Mouse (Mus musculus) intestine, postnatal 0 days (tissue): ENCODE measurements around the gene Lrrc20. TPM values are rescaled to one million over a fixed set of nuclear protein-coding genes. Genes with fewer than 3 reads are reported as not detected.

Source experiments
- ATAC-seq: fragments of 200-750 bp; cut with Nextera tagmentation; 2 replicates; pipeline ENCODE4 v1.8.0; 2017; ENCODE audit warnings: mild to moderate bottlenecking, moderate TSS enrichment, moderate library complexity
- H3K27ac ChIP-seq: fragments of 300-500 bp; sonication (generic); 2 replicates; pipeline ENCODE4 v1.5.1; 2014; ENCODE audit warnings: mild to moderate bottlenecking, low read depth, low read length, moderate library complexity
- H3K27me3 ChIP-seq: fragments of 300-500 bp; sonication (generic); replicated peaks from 2 replicates; pipeline ENCODE4 v1.6.1; 2014; ENCODE audit warnings: low read length, mixed read lengths; ENCODE audit not compliant: control insufficient read depth, insufficient read depth
- H3K36me3 ChIP-seq: fragments of 300-500 bp; sonication (generic); 2 replicates; pipeline ENCODE4 v1.6.1; 2014; ENCODE audit warnings: mild to moderate bottlenecking, moderate library complexity; ENCODE audit not compliant: control insufficient read depth, insufficient read depth
- H3K4me1 ChIP-seq: fragments of 300-500 bp; sonication (generic); replicated peaks from 2 replicates; pipeline ENCODE4 v1.6.1; 2014; ENCODE audit warnings: antibody characterized with exemption, low read length, mixed read lengths; ENCODE audit not compliant: control insufficient read depth, insufficient read depth
- H3K4me2 ChIP-seq: fragments of 300-500 bp; sonication (generic); replicated peaks from 2 replicates; pipeline ENCODE4 v1.6.1; 2014; ENCODE audit warnings: low read depth, mild to moderate bottlenecking, moderate library complexity
- H3K4me3 ChIP-seq: fragments of 300-500 bp; sonication (generic); 2 replicates; pipeline ENCODE4 v1.5.1; 2014; ENCODE audit warnings: low read depth, low read length
- H3K9ac ChIP-seq: fragments of 300-500 bp; sonication (generic); 2 replicates; pipeline ENCODE4 v1.6.1; 2014; ENCODE audit warnings: mild to moderate bottlenecking, low read depth, low read length
- H3K9me3 ChIP-seq: fragments of 300-500 bp; sonication (generic); 2 replicates; pipeline ENCODE4 v1.6.1; 2016; ENCODE audit warnings: mixed run types; ENCODE audit not compliant: control insufficient read depth
- CTCF ChIP-seq: sonication (generic); IDR thresholded peaks from 2 replicates; pipeline ENCODE4 v1.5.1; 2016; ENCODE audit warnings: low read depth, mild to moderate bottlenecking, control low read depth, antibody characterized with exemption, moderate library complexity
- WGBS: fragments of 180-500 bp; shearing (Covaris S2); extraction: QIAGEN DNeasy Blood & Tissue Kit; methylation state at CpG from one replicate; pipeline ENCODE4 v1.1.7; 2014; 5-methylcytosine and 5-hydroxymethylcytosine counted together
- polyA plus RNA-seq: library from polyadenylated mRNA; unstranded; fragments of >200 nt; fragmentation: Nextera tagmentation; extraction: Ambion mirVana; gene quantifications from 2 replicates; pipeline ENCODE4 v1.2.1, GENCODE M21; 2015

Lrrc20 gene
- polyA plus RNA-seq, 1 experiment from 2014 or later, result 3.3 TPM

DNA sequence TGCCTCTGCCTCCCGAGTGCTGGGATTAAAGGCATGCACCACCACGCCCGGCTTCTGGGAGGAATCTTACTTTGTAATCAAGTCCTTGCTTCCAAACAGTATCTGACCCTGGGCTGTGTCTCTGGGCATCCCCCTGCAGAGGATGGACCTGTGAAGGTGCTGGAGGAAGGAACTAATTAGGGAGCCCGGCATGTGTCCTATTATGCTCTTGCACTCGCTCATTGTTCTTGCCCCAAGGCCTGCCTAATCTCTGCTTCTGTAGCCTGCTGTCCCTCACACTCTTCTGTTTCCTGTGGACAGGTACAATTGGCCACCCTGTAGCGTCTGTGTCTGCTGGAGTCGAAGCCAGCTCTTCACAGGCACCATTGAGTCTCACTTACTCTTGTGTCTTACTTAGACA, 25.2 kb downstream of the Lrrc20 start:
- ATAC-seq, result no peak
- H3K27me3 ChIP-seq, result no peaks in the 10 kb centered on the region
- no peaks in the 10 kb centered on the region for H3K36me3 ChIP-seq
- H3K9ac ChIP-seq, result no peak overlapping the region
- no peak overlapping the region for H3K4me2 ChIP-seq
- H3K27ac ChIP-seq, result no peak overlapping the region
- no peaks in the 10 kb centered on the region for H3K4me1 ChIP-seq
- no peak overlapping the region for H3K4me3 ChIP-seq
- H3K9me3 ChIP-seq, result no peaks in the 10 kb centered on the region
- 76% methylated on average over 7 of the region's 7 CpGs for WGBS
- TF ChIP-seq CTCF, result no peak

- no peak overlapping the region for H3K9ac ChIP-seq
- TF ChIP-seq CTCF, result no peak
- no peaks in the 10 kb centered on the region for H3K4me1 ChIP-seq
- H3K4me3 ChIP-seq, result no peak overlapping the region
- H3K36me3 ChIP-seq, result no peaks in the 10 kb centered on the region
- no peak for ATAC-seq
- no peaks in the 10 kb centered on the region for H3K27me3 ChIP-seq
- no peak overlapping the region for H3K27ac ChIP-seq
- 92% methylated on average over 2 of the region's 2 CpGs for WGBS
- H3K4me2 ChIP-seq, result no peak overlapping the region
- H3K9me3 ChIP-seq, result no peaks in the 10 kb centered on the region
Observed at GRCm38 (mm10) chr10:61504073-61504472, 28.5 kb downstream of the Lrrc20 start.

- H3K9ac ChIP-seq, result no peak overlapping the region
- no peak overlapping the region for H3K27ac ChIP-seq
- no peak overlapping the region for H3K4me3 ChIP-seq
- H3K4me1 ChIP-seq, result no peaks in the 10 kb centered on the region
- no peak for ATAC-seq
- H3K9me3 ChIP-seq, result no peaks in the 10 kb centered on the region
- H3K27me3 ChIP-seq, result no peaks in the 10 kb centered on the region
- no peak overlapping the region for H3K4me2 ChIP-seq
- no peaks in the 10 kb centered on the region for H3K36me3 ChIP-seq
- TF ChIP-seq CTCF, result no peak
- 49% methylated on average over 7 of the region's 7 CpGs for whole genome bisulfite sequencing
Observed at GRCm38 (mm10) chr10:61506381-61507200, 31.0 kb downstream of the Lrrc20 start.

- 84% methylated on average over 5 of the region's 5 CpGs for WGBS
- ATAC-seq, result no peak
- no peak overlapping the region for H3K4me2 ChIP-seq
Observed at GRCm38 (mm10) chr10:61509873-61510272, 34.3 kb downstream of the Lrrc20 start.

DNA sequence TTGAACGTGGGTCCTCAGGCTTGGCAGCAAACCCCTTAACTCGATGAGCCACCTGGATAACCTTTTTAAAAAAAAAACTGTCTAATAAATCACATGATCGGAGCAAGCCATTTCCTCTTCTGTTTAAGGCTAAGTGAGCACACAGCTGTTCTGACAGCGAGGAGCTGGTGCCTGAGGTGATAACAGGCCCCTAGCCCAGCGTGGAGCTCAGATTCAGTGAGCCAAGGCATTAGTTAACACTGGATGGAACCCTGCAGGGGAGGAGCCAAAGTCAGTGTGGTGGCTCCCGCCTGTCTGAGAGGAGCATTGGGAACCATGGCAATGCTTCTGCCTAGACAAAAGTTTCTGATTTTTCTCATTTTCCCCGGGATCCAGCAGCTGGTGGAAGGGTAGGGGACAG, 35.2 kb downstream of the Lrrc20 start:
- Histone ChIP-seq H3K4me1 (no peaks in the 10 kb centered on the region), H3K27ac (no peak overlapping the region), H3K36me3 (no peaks in the 10 kb centered on the region), H3K27me3 (no peaks in the 10 kb centered on the region), H3K4me3 (no peak overlapping the region), H3K9ac (no peak overlapping the region), H3K4me2 (no peak overlapping the region), H3K9me3 (no peaks in the 10 kb centered on the region)
- no peak for ATAC-seq
- TF ChIP-seq CTCF, result no peak
- 31% methylated on average over 7 of the region's 7 CpGs for WGBS

More at GRCm38 (mm10) chr10:61509873-61510272, 34.3 kb downstream of the Lrrc20 start:
- H3K27me3 ChIP-seq, result no peaks in the 10 kb centered on the region
- no peaks in the 10 kb centered on the region for H3K4me1 ChIP-seq
- no peak overlapping the region for H3K4me3 ChIP-seq
- H3K9me3 ChIP-seq, result no peaks in the 10 kb centered on the region
- no peaks in the 10 kb centered on the region for H3K36me3 ChIP-seq
- H3K27ac ChIP-seq, result no peak overlapping the region
- H3K9ac ChIP-seq, result no peak overlapping the region
- no peak for TF ChIP-seq CTCF

DNA sequence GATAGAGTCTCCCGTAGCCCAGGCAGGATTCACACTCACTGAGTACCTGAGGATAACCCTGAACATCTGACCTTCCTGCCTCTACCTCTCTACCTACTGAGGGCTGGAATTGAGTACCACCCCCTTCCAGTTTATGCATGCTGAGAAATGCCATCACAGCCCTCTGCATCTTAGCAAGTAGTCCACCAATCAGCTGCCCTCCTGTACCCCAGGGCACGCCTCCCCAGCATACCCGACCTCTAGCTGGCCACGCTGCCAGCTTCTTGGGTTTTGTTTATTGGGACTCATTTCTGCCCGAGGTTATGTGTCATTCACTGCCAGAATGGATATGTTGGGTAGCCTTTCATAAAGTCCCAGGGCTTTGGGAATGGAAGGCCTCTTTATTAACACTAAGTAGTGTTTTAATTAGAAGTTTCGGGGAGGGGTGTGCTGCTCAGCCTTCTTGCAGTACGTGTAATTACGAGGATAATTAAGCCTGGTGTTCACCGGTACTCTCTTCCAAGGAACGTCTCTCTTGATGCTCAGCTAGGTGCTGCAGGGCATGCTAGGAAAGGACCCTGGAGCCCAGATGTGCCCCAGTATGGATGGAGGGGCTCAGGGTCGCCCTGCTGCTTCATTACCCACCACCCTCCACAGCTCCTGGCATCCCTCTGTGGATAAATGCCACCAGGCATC, 36.8 kb downstream of the Lrrc20 start:
- Histone ChIP-seq H3K4me2 (no peak overlapping the region), H3K27ac (no peak overlapping the region), H3K9ac (no peak overlapping the region), H3K9me3 (no peaks in the 10 kb centered on the region), H3K27me3 (no peaks in the 10 kb centered on the region), H3K4me3 (no peak overlapping the region), H3K4me1 (no peaks in the 10 kb centered on the region), H3K36me3 (no peaks in the 10 kb centered on the region)
- no peak for TF ChIP-seq CTCF
- WGBS, result 79% methylated on average over 11 of the region's 11 CpGs
- no peak for ATAC-seq
